Mouse (Mus musculus) E14TG2a.4 (cell line): ENCODE measurements around the gene Skint7.

Experiments used
- CTCF ChIP-seq: conservative IDR thresholded peaks from 2 replicates; pipeline ENCODE4 v1.5.1; 2014; ENCODE audit warnings: low read length
- NANOG ChIP-seq: IDR thresholded peaks from 2 replicates; pipeline ENCODE4 v1.6.1; 2014; ENCODE audit warnings: borderline replicate concordance, low read length, mixed read lengths
- POU5F1 ChIP-seq: IDR thresholded peaks from 2 replicates; pipeline ENCODE4 v1.6.1; 2014; ENCODE audit warnings: low read length, borderline replicate concordance

DNA sequence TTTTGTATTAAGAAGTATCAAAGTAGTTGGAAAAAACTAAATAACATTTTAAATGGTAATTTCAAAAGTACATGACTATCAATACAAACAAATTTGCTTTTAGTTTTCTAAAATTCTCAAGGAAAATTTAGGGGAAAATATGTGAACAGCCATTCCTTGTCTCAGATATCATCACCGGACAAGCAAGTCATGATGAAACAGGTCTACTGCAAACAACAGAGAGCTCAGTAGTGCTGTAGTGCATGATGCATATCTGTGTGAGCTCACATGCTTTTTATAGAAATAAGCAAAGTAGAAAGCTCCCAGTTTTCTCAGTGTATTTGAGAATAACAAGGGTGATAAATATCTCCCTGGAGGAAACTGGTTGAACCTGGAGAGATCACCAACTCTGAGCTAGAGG lies at the start of gene Skint7:
- TF ChIP-seq CTCF, result no peak
- TF ChIP-seq POU5F1, result no peak
- TF ChIP-seq NANOG, result no peak
